Mouse (Mus musculus) kidney, adult 2 months (tissue): ENCODE measurements around the gene Qrich2.

Source experiments
- CTCF ChIP-seq: fragments of 200-500 bp; conservative IDR thresholded peaks from 2 replicates; pipeline ENCODE4 v1.5.1; 2011; ENCODE audit warnings: low read depth, mild to moderate bottlenecking, control low read depth, low read length, moderate library complexity, mixed read lengths; ENCODE audit not compliant: insufficient read depth, insufficient read length
- POLR2A ChIP-seq: fragments of 200-500 bp; IDR thresholded peaks from one replicate; pipeline ENCODE4 v1.6.1; 2011; ENCODE audit warnings: low read depth, low read length, control low read depth

DNA sequence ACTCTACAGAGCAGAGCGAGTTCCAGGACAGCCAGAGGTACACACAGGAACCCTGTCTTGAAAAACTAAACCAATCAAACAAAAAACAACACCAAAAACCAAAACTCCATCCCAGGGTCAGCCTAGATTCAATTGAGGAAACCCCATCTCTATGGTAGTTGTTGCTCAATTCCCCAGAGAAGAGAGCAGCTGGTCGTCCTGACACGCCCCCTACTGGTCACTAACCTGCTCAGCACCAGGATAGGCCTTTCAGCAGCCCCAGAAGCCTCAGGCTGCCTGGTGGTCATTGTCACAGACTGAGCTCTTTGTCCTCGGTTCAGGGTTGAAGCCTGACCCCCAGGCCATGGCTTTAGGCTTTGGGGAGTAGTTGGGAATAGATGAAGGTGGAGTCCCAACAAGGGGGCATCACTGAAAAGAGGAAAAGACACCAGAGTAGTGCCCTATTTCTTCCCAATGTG, 27.8 kb upstream of the Qrich2 start, which contains the start of gene Prpsap1:
- TF ChIP-seq CTCF, result peak; percentile 85
- no peak for TF ChIP-seq POLR2A
